Mouse (Mus musculus) frontal cortex, postnatal 10 days (tissue): ENCODE measurements at regions not wholly inside any gene's neighbourhood (a gene's known extent, or its start where the extent isn't known, plus 50 kb on each side); places are given as distances from the start of the nearest gene placed in this dataset.

Experiments used
- DNase-seq, 2 experiments: peaks; one replicate each; pipeline ENCODE4 v3.0.0; 2022; ENCODE audit warnings: low spot score in 2 of 2, mixed read lengths in 1 of 2

GRCm38 (mm10) chr3:101162536-101163159 is 52.6 kb upstream of the Ptgfrn start:
- no peak for DNase-seq

DNA sequence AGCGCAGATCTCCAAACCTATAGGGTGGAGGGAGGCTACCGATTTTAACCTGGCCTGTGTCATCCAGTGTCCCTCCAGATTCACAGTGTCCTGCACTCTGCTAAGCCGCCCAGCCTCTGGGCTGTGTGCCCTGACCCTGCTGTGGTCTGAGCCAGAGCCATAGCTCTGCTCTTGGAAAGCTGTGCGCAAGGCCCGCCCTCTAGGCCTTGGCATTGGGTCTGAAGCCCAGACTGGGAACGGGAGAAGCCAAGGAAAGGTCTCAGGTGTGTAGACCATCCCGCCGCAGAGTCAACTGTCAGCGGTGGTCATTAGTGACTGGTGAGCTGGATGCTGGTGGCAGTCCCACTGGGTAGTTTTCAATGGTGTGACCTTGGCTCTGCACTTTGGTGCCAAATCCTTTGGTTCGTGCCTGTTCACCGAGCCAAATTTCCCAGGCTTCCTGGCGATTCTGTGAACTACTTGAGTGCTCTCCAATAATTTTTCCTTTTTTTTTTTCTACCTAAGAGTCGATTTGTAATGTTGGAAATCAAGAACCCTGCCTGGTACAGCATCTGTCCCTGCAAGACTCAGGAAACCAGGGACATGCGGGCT is 52.0 kb upstream of the Ptgfrn start:
- DNase-seq: no peak

- no peak for DNase-seq
These were observed 51.4 kb upstream of the Ptgfrn start for GRCm38 (mm10) chr3:101161421-101161940.
